Mouse (Mus musculus): ENCODE results near the gene Nexn. TPM values are rescaled to one million over a fixed set of nuclear protein-coding genes. Genes with fewer than 3 reads are reported as not detected.

Gene Nexn
- polyA plus RNA-seq, 1 experiment from 2014 or later, result 2.8 TPM

DNA sequence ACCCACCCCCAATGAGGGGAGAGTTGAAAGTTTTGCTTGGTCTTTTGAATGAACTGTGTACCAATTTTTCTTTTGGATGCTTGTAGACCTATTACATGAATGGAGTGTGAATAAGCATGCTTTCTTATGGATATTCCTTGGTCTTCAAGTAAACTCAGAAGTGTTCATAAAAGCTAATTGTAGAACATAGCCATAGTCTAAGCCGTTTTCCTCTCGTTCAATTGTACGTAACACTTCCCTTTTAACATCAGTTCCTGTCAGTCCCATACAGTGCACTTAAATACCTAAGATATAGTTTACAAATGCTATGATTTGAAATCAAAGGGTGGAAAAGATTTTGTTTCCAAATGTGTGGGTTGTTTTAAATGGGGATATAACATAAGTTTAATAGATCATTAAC is 52.7 kb downstream of the Nexn start:
- H3K27ac ChIP-seq, result no peak overlapping the region
- 86% methylated on average over 3 of the region's 3 CpGs for WGBS
- H3K36me3 ChIP-seq, result peaks cover 59% of the 10 kb centered on the region
- peak overlapping the region; percentile 99 for H3K4me3 ChIP-seq
- H3K9me3 ChIP-seq, result no peaks in the 10 kb centered on the region
- no peaks in the 10 kb centered on the region for H3K27me3 ChIP-seq (ENCODE audit: insufficient read depth, poor library complexity, severe bottlenecking)
- DNase-seq (ENCODE audit: low spot score), result no peak
- H3K4me1 ChIP-seq (replicated peaks), result peaks cover 35% of the 10 kb centered on the region

- Histone ChIP-seq H3K4me1 (replicated peaks) (peaks cover 37% of the 10 kb centered on the region), H3K27ac (peak overlapping the region; percentile 100), H3K27me3 (ENCODE audit: insufficient read depth, poor library complexity, severe bottlenecking) (no peaks in the 10 kb centered on the region), H3K9me3 (no peaks in the 10 kb centered on the region), H3K4me3 (peak overlapping the region; percentile 99), H3K36me3 (peaks cover 53% of the 10 kb centered on the region)
- no peak for DNase-seq (ENCODE audit: low spot score)
- 51% methylated on average over 7 of the region's 7 CpGs for WGBS
Measured at GRCm38 (mm10) chr3:152211731-152212279, 54.3 kb downstream of the Nexn start.

DNA sequence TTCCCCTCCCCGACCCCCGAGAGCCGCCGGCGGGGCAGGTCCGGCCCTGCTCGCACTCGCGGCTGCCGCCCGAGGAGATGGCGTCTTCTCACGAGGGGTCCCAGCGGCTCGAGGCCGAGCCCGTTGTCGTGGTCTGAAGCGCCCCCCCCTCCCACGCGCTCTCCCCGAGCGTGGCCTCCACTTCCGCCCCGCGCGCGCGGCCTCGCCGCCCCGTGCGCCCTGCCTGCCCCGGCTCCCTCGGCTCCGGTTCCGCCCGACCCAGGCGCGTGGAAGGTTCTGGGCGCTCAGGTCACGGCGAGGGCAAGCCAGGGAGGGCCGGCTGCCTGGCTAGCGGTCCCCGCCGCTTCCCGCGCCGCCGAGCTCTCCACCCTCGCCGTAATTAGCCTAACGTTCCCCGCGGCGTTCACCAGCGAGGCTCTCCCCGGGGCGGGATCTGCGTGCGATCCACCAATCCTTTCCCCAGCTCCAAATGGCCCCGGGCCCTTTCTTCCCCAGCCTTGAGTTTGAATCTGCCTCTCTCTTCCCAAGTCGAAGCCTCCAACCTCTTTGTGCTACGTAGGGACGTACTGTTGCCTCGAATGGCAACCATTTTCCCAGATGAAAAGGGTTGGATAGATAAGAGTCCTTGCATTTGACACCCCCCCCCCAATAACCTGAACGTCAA is 55.3 kb downstream of the Nexn start:
- no peaks in the 10 kb centered on the region for H3K27me3 ChIP-seq (ENCODE audit: insufficient read depth, poor library complexity, severe bottlenecking)
- H3K36me3 ChIP-seq, result peaks cover 43% of the 10 kb centered on the region
- peak overlapping the region; percentile 99 for H3K4me3 ChIP-seq
- peak overlapping the region; percentile 100 for H3K27ac ChIP-seq
- H3K4me1 ChIP-seq (replicated peaks), result peaks cover 37% of the 10 kb centered on the region
- under 1% methylated on average over 68 of the region's 68 CpGs for WGBS
- H3K9me3 ChIP-seq, result no peaks in the 10 kb centered on the region
- DNase-seq (ENCODE audit: low spot score), result peak; percentile 72

DNA sequence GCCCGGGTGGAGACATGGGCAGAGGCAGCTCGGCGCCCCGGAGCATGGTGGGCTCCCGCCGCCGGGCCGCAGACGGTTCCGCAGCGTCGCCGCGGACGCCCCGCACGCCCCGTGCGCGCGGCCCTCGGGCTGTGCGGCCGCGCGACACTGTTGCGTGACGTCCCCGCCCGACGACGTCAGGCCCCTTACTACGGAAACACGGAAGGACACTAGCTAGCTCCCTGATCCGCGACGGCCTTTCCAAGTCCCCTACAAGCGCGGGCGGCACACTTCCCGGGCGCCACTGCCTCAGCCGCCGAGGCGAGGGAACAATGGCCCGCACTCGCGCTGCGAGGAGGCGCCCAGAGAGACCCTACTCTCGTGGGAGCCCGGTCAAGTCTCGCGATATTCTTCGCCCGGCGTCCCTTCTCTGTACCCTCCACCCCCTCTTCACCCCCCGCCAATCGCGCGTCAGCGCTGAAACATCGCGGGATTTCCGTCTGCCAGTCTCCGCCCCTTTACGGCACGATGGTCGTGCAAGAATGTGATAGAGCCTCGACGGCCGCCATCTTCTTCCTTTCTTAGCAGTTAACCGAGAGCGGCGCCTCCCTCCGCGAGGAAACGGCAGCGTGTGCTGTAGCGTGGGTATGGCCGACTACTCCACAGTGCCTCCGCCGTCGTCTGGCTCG is 56.0 kb downstream of the Nexn start, which contains the start of the genes Dnajb4 and Fubp1:
Dnajb4 (minus strand) TSS at position 336 of the 668 bp plus-strand sequence.
Fubp1 (plus strand) TSS at position 456 of the 668 bp plus-strand sequence.
- Histone ChIP-seq H3K9me3 (no peaks in the 10 kb centered on the region), H3K4me3 (peak within 1 kb of the TSS; percentile 99), H3K27ac (peak within 1 kb of the TSS; percentile 100), H3K36me3 (peaks cover 36% of the 10 kb centered on the region), H3K27me3 (ENCODE audit: insufficient read depth, poor library complexity, severe bottlenecking) (no peaks in the 10 kb centered on the region), H3K4me1 (replicated peaks) (peaks cover 37% of the 10 kb centered on the region)
- under 1% methylated on average over 85 of the region's 85 CpGs for WGBS
- DNase-seq (ENCODE audit: low spot score), result peak; percentile 100

GRCm38 (mm10) chr3:152209177-152209966 is 56.8 kb downstream of the Nexn start:
- Histone ChIP-seq H3K4me1 (replicated peaks) (peaks cover 37% of the 10 kb centered on the region), H3K4me3 (peak overlapping the region; percentile 99), H3K27me3 (ENCODE audit: insufficient read depth, poor library complexity, severe bottlenecking) (no peaks in the 10 kb centered on the region), H3K36me3 (peaks cover 28% of the 10 kb centered on the region), H3K27ac (peak overlapping the region; percentile 100), H3K9me3 (no peaks in the 10 kb centered on the region)
- WGBS, result 10% methylated on average over 25 of the region's 25 CpGs
- DNase-seq (ENCODE audit: low spot score), result peak; percentile 62

GRCm38 (mm10) chr3:152208096-152208885 is 57.9 kb downstream of the Nexn start:
- 93% methylated on average over 7 of the region's 7 CpGs for WGBS
- Histone ChIP-seq H3K4me1 (replicated peaks) (peaks cover 29% of the 10 kb centered on the region), H3K36me3 (peaks cover 26% of the 10 kb centered on the region), H3K27ac (0 out of 2 replicates have a peak overlapping the region, but pooled peaks have one; percentile 23), H3K4me3 (peak overlapping the region; percentile 99), H3K27me3 (ENCODE audit: insufficient read depth, poor library complexity, severe bottlenecking) (no peaks in the 10 kb centered on the region), H3K9me3 (no peaks in the 10 kb centered on the region)
- DNase-seq (ENCODE audit: low spot score), result no peak

DNA sequence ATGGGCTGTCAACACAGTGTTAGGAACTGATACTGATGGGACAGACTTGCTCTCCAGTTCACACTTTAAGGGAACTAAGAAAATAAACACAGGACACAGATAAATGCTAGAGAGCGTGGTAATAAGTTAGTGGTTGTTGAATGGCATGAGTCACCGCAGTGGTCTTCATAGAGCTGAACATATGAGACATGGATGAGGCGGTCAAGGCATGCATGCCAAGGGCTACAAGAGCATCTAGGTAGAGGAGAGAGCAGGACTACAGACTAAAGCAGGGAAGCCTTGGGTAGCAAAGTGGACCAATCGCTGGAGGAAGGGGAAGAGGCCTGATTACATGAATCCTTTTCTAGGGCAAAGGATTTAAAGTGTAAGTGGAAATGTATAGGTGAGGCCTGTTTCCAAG is 59.0 kb downstream of the Nexn start:
- Histone ChIP-seq H3K4me1 (replicated peaks) (peaks cover 18% of the 10 kb centered on the region), H3K36me3 (peaks cover 19% of the 10 kb centered on the region), H3K27me3 (ENCODE audit: insufficient read depth, poor library complexity, severe bottlenecking) (no peaks in the 10 kb centered on the region), H3K27ac (no peak overlapping the region), H3K4me3 (no peak overlapping the region), H3K9me3 (no peaks in the 10 kb centered on the region)
- WGBS, result 96% methylated on average over 4 of the region's 4 CpGs
- no peak for DNase-seq (ENCODE audit: low spot score)

DNA sequence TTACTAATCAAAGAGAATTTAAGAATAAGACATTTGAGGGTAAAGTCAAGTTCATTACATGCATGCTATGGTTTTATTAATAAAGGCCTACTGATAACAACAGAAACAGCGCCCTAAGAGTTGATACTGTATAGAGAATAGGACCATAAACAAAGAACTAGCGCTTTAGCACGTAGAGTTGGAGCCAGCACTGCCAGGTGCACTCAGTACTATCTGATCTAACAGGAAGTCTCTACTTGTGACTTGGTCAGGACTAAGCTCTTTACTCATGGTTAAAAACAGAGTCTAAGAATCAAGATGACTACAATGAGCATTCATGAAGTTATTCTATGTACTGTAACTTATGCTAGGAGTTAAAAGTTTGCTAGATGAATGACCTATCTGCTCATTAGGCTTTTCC is 61.6 kb downstream of the Nexn start:
- peaks cover 10% of the 10 kb centered on the region for H3K36me3 ChIP-seq
- H3K4me1 ChIP-seq (replicated peaks), result peaks cover 11% of the 10 kb centered on the region
- 87% methylated on average over 3 of the region's 3 CpGs for WGBS
- no peaks in the 10 kb centered on the region for H3K9me3 ChIP-seq
- H3K27ac ChIP-seq, result no peak overlapping the region
- no peak for DNase-seq (ENCODE audit: low spot score)
- no peak overlapping the region for H3K4me3 ChIP-seq
- H3K27me3 ChIP-seq (ENCODE audit: insufficient read depth, poor library complexity, severe bottlenecking), result no peaks in the 10 kb centered on the region

DNA sequence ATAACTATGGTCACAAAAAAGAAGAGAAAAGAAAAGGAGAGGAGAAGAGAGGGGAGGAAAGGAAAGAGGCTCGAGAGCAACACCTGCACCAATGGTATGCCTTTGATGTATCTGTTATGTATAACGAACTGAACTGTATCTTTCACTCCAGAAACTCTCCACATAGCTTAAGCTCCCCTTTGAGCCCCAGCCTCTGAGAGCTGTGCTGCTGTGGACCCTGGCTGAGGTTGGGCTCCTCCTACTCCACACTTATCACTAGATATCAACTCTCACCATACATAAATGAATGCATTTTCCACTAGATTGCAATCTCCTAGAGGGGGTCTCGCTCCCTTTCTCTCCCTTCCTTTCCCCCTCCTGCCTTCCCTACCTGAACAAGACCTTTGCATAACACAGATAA is 62.2 kb downstream of the Nexn start:
- Histone ChIP-seq H3K4me1 (replicated peaks) (peaks cover 7% of the 10 kb centered on the region), H3K9me3 (no peaks in the 10 kb centered on the region), H3K36me3 (peaks cover 10% of the 10 kb centered on the region), H3K4me3 (no peak overlapping the region), H3K27me3 (ENCODE audit: insufficient read depth, poor library complexity, severe bottlenecking) (no peaks in the 10 kb centered on the region), H3K27ac (no peak overlapping the region)
- 77% methylated on average over 3 of the region's 3 CpGs for WGBS
- no peak for DNase-seq (ENCODE audit: low spot score)

- Histone ChIP-seq H3K4me3 (no peak overlapping the region), H3K27me3 (ENCODE audit: insufficient read depth, poor library complexity, severe bottlenecking) (no peaks in the 10 kb centered on the region), H3K9me3 (no peaks in the 10 kb centered on the region), H3K36me3 (peaks cover 10% of the 10 kb centered on the region), H3K27ac (no peak overlapping the region), H3K4me1 (replicated peaks) (peaks cover 2% of the 10 kb centered on the region)
- WGBS, result 89% methylated on average over 6 of the region's 6 CpGs
- no peak for DNase-seq (ENCODE audit: low spot score)
Measured at GRCm38 (mm10) chr3:152203411-152203810, 62.7 kb downstream of the Nexn start.

- DNase-seq (ENCODE audit: low spot score), result no peak
- Histone ChIP-seq H3K4me1 (replicated peaks) (no peaks in the 10 kb centered on the region), H3K27me3 (ENCODE audit: insufficient read depth, poor library complexity, severe bottlenecking) (no peaks in the 10 kb centered on the region), H3K36me3 (peaks cover 10% of the 10 kb centered on the region), H3K4me3 (no peak overlapping the region), H3K27ac (no peak overlapping the region), H3K9me3 (no peaks in the 10 kb centered on the region)
Measured at GRCm38 (mm10) chr3:152202942-152203341, 63.2 kb downstream of the Nexn start.

DNA sequence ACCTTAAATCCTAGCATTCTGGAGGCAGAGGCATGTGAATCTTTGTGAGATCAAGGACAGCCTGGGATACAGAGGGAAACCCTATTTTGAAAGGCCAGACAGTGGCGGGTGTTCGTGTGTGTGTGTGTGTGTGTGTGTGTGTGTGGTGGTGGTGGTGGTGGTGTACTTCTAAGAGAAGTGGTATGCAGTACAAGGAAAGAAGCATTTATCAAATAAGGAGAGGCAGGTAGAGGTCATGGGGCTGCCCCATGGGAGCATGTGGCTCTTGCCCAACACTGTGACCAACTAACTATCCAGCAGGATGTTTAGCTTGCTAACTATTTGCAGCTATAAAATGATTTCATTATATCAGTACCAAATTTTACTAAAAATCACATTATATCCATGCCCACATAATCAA is 64.5 kb downstream of the Nexn start:
- no peak overlapping the region for H3K27ac ChIP-seq
- DNase-seq (ENCODE audit: low spot score), result no peak
- no peaks in the 10 kb centered on the region for H3K36me3 ChIP-seq
- no peak overlapping the region for H3K4me3 ChIP-seq
- no peaks in the 10 kb centered on the region for H3K4me1 ChIP-seq (replicated peaks)
- H3K27me3 ChIP-seq (ENCODE audit: insufficient read depth, poor library complexity, severe bottlenecking), result no peaks in the 10 kb centered on the region
- 75% methylated on average over 2 of the region's 2 CpGs for WGBS
- no peaks in the 10 kb centered on the region for H3K9me3 ChIP-seq
